Mouse (Mus musculus) liver, embryonic 14.5 days (tissue): Measurements from ENCODE around the gene Mesd.

Experiments
- CTCF ChIP-seq: IDR thresholded peaks from 2 replicates; pipeline ENCODE4 v1.5.1; 2016; ENCODE audit warnings: antibody characterized with exemption, low read depth, control low read depth
- EP300 ChIP-seq: IDR thresholded peaks from 2 replicates; pipeline ENCODE4 v1.6.1; 2016; ENCODE audit warnings: antibody characterized with exemption, low read depth

DNA sequence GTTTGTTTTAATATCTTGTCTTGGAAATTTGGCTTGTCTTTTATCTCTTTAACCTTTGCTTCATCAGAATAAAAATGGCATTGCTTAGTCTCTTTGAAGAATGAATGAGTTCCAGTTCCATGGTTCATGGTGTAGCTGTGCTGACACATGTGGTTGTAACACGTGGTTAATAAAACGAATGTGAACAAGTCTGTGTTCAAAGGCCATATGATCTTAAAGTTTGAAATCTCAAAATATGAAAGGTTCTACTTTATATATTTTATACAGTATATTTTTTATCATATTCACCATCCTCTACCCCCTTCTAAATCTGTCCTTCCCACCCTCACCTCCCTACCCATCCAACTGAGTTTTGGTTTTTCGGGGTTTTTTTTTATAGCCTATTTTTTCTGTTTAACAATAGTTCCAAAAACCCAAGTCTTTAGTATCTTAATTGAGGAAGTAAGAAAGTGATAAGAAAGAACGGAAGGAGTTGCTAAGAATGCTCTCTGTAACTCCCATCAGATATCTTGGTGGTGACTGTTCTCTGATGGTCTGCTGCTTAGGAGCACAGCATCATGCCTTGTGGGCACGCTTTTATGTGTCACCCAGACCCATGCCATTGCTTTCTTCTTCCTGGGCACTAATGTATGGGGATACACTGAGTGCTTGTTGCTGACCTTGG is 11.9 kb downstream of the Mesd start:
- no peak for TF ChIP-seq CTCF
- no peak for TF ChIP-seq EP300
